Mouse (Mus musculus): ENCODE measurements around the gene 2310039H08Rik.
"Not testable (repeated sequence)": the region's sequence is repeated elsewhere in the genome, so short reads cannot be mapped to it uniquely, and the experiment has no call there.

2310039H08Rik gene

DNA sequence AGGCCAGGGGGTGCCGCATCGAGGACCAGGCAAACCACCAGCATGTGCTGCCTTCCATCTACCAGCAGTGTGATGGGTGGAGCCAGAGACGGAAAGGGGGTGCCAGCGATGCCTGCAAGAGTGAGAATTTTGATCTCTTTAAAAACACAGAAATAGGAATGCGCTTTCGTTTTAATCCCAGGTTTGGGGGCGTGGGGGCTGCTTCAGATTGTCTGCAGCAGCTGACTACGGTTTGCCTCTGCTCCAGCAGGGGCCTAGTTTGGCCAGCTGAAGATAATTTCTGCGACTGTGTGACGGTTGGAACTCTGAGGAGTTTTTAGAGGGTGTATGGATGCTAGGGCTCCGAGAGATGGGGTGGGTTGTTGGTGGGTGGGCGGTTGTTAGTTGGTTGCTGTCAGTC lies 13.7 kb upstream of the 2310039H08Rik start:
- DNase-seq (ENCODE audit: low spot score in 2 of 2): peak in 1 of 2 experiments; percentile 33

GRCm38 (mm10) chr17:46763544-46763943 lies 8.9 kb upstream of the 2310039H08Rik start, which contains the start of gene Ptcra:
TSS of gene Ptcra (minus strand) at chr17:46763712.
- DNase-seq (ENCODE audit: low spot score in 2 of 2): no peak

- DNase-seq (ENCODE audit: low spot score in 2 of 2): peak; percentile 40 to 81
Measured at GRCm38 (mm10) chr17:46764916-46765315, 7.5 kb upstream of the 2310039H08Rik start.

GRCm38 (mm10) chr17:46767868-46768267 lies 4.6 kb upstream of the 2310039H08Rik start:
- DNase-seq (ENCODE audit: low spot score in 2 of 2): no peak

- no peak for DNase-seq (ENCODE audit: low spot score in 2 of 2)
Measured at GRCm38 (mm10) chr17:46770546-46770945, 1.9 kb upstream of the 2310039H08Rik start.

DNA sequence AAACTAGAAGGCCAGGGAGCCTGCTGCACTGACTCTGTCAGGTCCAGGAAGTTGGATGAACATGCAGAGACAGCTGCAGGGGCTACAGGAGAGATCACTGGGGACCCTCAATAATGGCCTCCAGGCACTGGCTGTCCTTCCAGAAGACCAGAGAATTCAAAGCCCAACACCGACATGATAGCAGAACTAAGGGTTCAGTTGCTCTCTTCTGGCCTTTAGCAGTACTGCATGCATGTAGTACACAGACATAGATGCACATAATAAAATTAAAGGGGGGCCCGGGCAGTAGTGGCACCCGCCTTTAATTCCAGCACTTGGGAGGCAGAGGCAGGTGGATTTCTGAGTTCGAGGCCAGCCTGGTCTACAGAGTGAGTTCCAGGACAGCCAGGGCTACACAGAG lies 1.4 kb upstream of the 2310039H08Rik start:
- no peak for DNase-seq (ENCODE audit: low spot score in 2 of 2)

DNA sequence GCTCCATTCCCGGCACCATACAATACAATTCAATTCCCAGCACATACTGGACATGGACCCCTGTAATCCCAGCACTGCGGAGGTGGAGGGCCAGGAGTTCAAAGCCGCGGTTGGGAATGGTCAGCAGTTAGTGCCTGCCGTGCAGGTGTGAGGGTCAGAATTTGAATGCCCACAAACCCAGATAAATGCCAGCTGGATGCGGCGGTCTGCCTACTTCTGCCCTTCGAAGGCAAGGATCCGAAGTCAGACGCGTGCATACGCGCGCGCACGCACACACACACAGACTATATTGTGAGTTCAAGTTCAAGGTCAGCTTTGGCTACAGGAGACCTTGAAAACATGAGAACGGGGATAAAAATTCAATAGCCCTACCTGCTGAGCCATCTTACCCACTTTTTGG lies 819 bp upstream of the 2310039H08Rik start:
- DNase-seq (ENCODE audit: low spot score in 2 of 2): no peak

GRCm38 (mm10) chr17:46772038-46772403 lies 414 bp upstream of the 2310039H08Rik start:
- DNase-seq (ENCODE audit: low spot score in 2 of 2): no peak

- no peak for DNase-seq (ENCODE audit: low spot score in 2 of 2)
Measured at GRCm38 (mm10) chr17:46773278-46774130, 1.1 kb downstream of the 2310039H08Rik start.

DNA sequence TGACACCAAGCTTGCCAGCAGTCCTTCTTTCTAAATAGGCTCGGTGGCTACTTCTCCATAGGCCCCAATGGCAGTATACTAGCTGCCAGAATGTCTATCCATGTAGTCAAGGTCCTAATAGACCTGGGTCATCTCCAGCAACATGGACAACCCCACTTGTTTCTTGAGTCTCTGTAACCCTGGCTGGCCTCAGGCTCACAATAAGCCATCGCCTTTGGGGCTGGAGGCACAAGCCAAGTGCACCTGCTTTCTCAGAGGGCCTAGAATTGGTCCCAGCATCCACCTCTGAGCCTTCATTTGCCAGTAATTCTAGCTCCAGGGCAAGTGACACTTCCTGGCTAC lies 1.7 kb downstream of the 2310039H08Rik start:
- DNase-seq (ENCODE audit: low spot score in 2 of 2): no peak

- DNase-seq (ENCODE audit: low spot score in 2 of 2): no peak
Measured at GRCm38 (mm10) chr17:46775070-46775469, 2.6 kb downstream of the 2310039H08Rik start.

GRCm38 (mm10) chr17:46776087-46776486 lies 3.7 kb downstream of the 2310039H08Rik start:
- no peak for DNase-seq (ENCODE audit: low spot score in 2 of 2)

GRCm38 (mm10) chr17:46781876-46782275 lies 9.4 kb downstream of the 2310039H08Rik start:
- DNase-seq (ENCODE audit: low spot score in 2 of 2): no peak

GRCm38 (mm10) chr17:46782341-46783221 lies 10.1 kb downstream of the 2310039H08Rik start, which contains the start of gene Rpl7l1:
TSS of gene Rpl7l1 (minus strand) at chr17:46782672.
- DNase-seq (ENCODE audit: low spot score in 2 of 2): peak; percentile 76 to 90

DNA sequence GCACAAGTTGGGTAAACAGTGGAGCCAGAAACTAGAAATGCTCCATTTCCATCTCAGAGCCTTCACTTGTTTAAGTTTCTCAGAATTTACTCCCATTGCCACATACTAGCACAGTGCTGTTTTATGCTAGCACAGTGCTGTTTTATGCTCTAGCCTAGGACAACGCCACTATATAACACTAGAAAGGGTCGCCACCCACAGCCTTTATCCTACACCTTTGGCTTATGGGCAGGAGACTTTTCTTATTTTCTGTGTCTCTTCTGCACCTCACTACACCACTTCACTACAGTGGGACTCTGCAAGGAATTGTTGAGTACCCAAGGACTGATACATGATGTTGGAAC lies 10.8 kb downstream of the 2310039H08Rik start:
- no peak for DNase-seq (ENCODE audit: low spot score in 2 of 2)

DNA sequence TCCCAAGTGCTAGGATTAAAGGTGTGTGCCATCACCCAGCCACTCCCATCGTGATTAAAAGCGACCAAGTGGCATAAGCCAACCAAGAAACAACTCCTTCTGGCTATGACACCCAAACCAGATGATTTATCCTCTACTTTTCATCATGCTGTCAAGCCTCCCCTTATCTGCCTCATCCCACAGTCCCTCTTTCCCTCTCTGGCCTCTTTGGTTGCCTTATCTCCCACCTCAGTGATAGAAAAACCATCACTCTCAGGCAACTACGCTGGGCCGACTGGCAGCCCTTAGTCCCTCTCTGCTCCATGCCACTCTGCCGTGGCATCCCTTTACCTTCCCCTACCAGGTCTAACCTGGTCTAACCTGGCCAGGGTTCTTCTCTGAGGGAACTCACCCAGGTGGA lies 14.5 kb downstream of the 2310039H08Rik start:
- DNase-seq (ENCODE audit: low spot score in 2 of 2): no peak

GRCm38 (mm10) chr17:46787974-46788373 lies 15.5 kb downstream of the 2310039H08Rik start:
- DNase-seq (ENCODE audit: low spot score in 2 of 2): not testable (repeated sequence)

- no peak for DNase-seq (ENCODE audit: low spot score in 2 of 2)
Measured at GRCm38 (mm10) chr17:46792963-46793362, 20.5 kb downstream of the 2310039H08Rik start.

GRCm38 (mm10) chr17:46796743-46797142 lies 24.3 kb downstream of the 2310039H08Rik start:
- no peak for DNase-seq (ENCODE audit: low spot score in 2 of 2)

DNA sequence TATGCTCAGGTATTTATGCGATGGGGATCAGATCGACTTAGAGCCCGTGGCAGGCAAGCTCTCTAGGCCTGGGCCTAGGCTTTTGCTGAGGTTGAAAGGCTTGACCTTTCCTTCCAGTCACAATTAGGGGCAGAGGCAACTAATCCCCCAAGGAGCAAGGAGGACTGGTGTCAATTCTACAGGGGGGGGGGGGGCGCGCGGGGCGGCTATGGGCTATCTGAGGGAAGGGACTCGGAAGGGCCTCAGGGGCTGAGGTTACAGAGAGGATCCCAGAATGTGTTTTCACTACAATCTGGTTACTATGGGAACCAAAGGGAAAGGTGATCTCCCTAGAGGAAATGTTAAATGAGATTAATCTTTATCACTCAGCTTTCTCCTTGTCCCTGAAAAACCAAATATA lies 25.0 kb downstream of the 2310039H08Rik start:
- no peak for DNase-seq (ENCODE audit: low spot score in 2 of 2)

GRCm38 (mm10) chr17:46799680-46800079 lies 27.2 kb downstream of the 2310039H08Rik start:
- no peak for DNase-seq (ENCODE audit: low spot score in 2 of 2)

DNA sequence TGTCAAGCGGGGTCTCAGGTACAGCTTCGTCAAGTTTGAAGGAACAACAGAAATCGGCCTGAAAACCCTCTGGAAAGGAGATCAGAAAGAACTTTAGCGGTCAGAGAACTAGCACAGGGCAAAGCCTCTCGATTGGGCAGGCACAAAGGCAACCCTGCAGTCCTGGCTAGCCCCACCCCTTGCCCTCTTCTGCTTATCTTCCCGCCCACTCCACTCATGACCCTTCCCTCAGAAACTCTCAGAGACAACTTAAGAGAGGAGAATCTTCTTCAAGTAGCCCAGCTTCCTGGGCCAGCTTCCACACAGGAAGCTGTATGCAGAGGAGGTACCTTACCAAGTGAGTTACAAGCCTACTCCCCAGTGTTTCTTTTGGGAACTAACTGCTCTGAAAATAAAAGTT lies 29.3 kb downstream of the 2310039H08Rik start:
- no peak for DNase-seq (ENCODE audit: low spot score in 2 of 2)

DNA sequence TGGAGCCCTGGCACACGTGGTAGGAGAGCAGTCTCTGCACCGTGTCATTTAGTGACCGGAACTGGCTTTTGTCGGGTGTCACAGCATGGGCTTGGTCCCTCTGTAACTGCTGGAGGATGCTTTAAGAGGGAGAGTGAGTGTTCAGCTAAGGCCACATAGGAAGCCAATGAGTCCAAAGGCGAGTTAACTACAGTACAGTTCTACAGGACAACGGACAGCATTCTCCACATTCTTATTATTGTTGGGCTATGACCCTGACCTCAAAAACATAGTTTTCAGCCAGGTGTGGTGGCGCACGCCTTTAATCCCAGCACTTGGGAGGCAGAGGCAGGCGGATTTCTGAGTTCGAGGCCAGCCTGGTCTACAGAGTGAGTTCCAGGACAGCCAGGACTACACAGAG lies 35.9 kb downstream of the 2310039H08Rik start:
- DNase-seq (ENCODE audit: low spot score in 2 of 2): no peak
